Mouse (Mus musculus) cortical plate, adult 2 months (tissue): ENCODE measurements at regions not wholly inside any gene's neighbourhood (a gene's known extent, or its start where the extent isn't known, plus 50 kb on each side); places are given as distances from the start of the nearest gene placed in this dataset.
A peak's percentile ranks its signal among the peaks of the same experiment; 100 is the strongest.

Source experiments
- H3K27ac ChIP-seq: fragments of 200-500 bp; 2 replicates; pipeline ENCODE4 v1.5.1; 2012; ENCODE audit warnings: low read length, control low read depth, inconsistent platforms; ENCODE audit not compliant: insufficient read depth
- H3K4me1 ChIP-seq: fragments of 200-500 bp; 2 replicates; pipeline ENCODE4 v1.6.1; 2011; ENCODE audit warnings: low read length; ENCODE audit not compliant: control insufficient read depth, insufficient read depth
- H3K4me3 ChIP-seq: fragments of 200-500 bp; 2 replicates; pipeline ENCODE4 v1.5.1; 2011; ENCODE audit warnings: mild to moderate bottlenecking, low read length, control low read depth; ENCODE audit not compliant: insufficient read depth
- CTCF ChIP-seq: fragments of 200-500 bp; IDR thresholded peaks from 2 replicates; pipeline ENCODE4 v1.5.1; 2011; ENCODE audit warnings: mild to moderate bottlenecking, control low read depth, low read length; ENCODE audit not compliant: insufficient read depth; ENCODE audit errors: extremely low read depth
- POLR2A ChIP-seq: fragments of 200-500 bp; IDR thresholded peaks from 2 replicates; pipeline ENCODE4 v1.6.1; 2011; ENCODE audit warnings: mild to moderate bottlenecking, low read length, control low read depth; ENCODE audit not compliant: insufficient read depth; ENCODE audit errors: extremely low read depth

DNA sequence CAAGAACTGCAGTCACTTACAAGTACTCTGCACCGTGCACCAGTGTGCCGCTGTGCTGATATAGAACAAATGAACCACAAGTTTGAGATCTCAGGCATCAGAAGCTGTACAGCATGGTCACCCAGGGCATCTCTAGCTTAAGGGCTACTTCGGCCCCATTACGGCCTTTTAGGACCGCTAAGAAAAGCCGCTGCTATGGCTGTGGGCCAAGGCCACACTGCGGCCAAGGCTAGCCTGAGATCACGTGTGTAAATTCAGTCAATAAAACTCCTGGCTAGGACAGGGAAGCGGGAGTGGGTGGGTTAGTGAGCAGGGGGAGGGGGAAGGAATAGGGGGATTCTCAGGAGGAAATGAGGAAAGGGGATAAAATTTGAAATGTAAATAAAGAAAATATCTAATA, 50.9 kb upstream of the Atp12a start:
- Histone ChIP-seq H3K4me1 (no peaks in the 10 kb centered on the region), H3K27ac (no peak overlapping the region), H3K4me3 (no peak overlapping the region)
- no peak for TF ChIP-seq CTCF
- no peak for TF ChIP-seq POLR2A

DNA sequence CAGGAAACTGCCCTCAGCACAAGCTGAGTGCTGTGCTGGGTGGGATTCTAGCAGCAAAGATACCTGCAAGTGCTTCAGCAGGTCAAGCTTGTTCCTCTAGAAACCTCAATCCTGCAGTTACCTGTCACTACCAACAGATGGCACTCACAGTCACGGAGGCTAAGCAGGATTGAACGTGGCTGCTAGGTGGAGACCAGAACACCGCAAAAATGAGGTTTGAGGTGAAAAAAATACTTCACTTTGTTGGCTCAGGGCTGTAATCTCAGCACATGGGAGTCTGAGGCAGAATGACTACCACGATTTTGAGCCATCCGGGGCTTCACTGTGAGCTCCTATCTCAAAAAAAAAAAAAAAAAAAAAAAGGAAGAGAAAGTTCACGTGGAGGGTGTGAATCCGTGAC, 50.4 kb upstream of the Atp12a start:
- no peak overlapping the region for H3K27ac ChIP-seq
- TF ChIP-seq CTCF (peak; percentile 88), POLR2A (no peak)
- no peaks in the 10 kb centered on the region for H3K4me1 ChIP-seq
- no peak overlapping the region for H3K4me3 ChIP-seq
